Mouse (Mus musculus) MEL (cell line): ENCODE measurements at regions not wholly inside any gene's neighbourhood (a gene's known extent, or its start where the extent isn't known, plus 50 kb on each side); places are given as distances from the start of the nearest gene placed in this dataset.

ENCODE experiments used
- DNase-seq: peaks from one replicate; pipeline ENCODE4 v3.0.0; 2011; ENCODE audit warnings: low read depth, low spot score
- H3K27ac ChIP-seq: 2 replicates; pipeline ENCODE4 v1.5.1; 2012; ENCODE audit warnings: low read depth, mild to moderate bottlenecking, control low read depth, low read length, moderate library complexity; ENCODE audit not compliant: control insufficient read depth
- H3K27me3 ChIP-seq, 2 experiments: fragments of 150-350 bp in 1 of 2; sonication (generic) in 1 of 2; 2 replicates each; pipeline ENCODE4 v1.6.1; 2012; ENCODE audit warnings: low read length in 2 of 2, mild to moderate bottlenecking in 2 of 2, improper control_type of control experiment in 1 of 2, moderate library complexity in 1 of 2; ENCODE audit not compliant: insufficient read depth in 2 of 2, control insufficient read depth in 1 of 2
- H3K36me3 ChIP-seq, 2 experiments: 2 replicates each; pipeline ENCODE4 v1.6.1; 2012 to 2014; ENCODE audit warnings: low read length in 2 of 2, improper control_type of control experiment in 1 of 2, inconsistent platforms in 1 of 2, mild to moderate bottlenecking in 1 of 2; ENCODE audit not compliant: insufficient read depth in 2 of 2, control insufficient read depth in 1 of 2
- H3K4me1 ChIP-seq, 2 experiments: fragments of 150-350 bp in 1 of 2; sonication (generic) in 1 of 2; 2 replicates each; pipeline ENCODE4 v1.6.1; 2012; ENCODE audit warnings: low read length in 2 of 2, improper control_type of control experiment in 1 of 2, mild to moderate bottlenecking in 1 of 2; ENCODE audit not compliant: insufficient read depth in 2 of 2, control insufficient read depth in 1 of 2
- H3K4me3 ChIP-seq, 2 experiments: fragments of 150-350 bp in 1 of 2; sonication (generic) in 1 of 2; 2 replicates each; pipeline ENCODE4 v1.5.1; 2012; ENCODE audit warnings: low read depth in 2 of 2, low read length in 2 of 2, mild to moderate bottlenecking in 2 of 2, moderate library complexity in 2 of 2, control low read depth in 1 of 2, improper control_type of control experiment in 1 of 2; ENCODE audit not compliant: control insufficient read depth in 1 of 2, insufficient read depth in 1 of 2
- H3K79me2 ChIP-seq: 2 replicates; pipeline ENCODE4 v1.6.1; 2012; ENCODE audit warnings: mild to moderate bottlenecking, low read length, moderate library complexity; ENCODE audit not compliant: control insufficient read depth, poor library complexity, insufficient read depth
- H3K9ac ChIP-seq: 2 replicates; pipeline ENCODE4 v1.6.1; 2012; ENCODE audit warnings: low read depth, mild to moderate bottlenecking, control low read depth, low read length, moderate library complexity; ENCODE audit not compliant: control insufficient read depth, poor library complexity, severe bottlenecking
- H3K9me3 ChIP-seq: fragments of 150-350 bp; sonication (generic); replicated peaks from 2 replicates; pipeline ENCODE4 v1.6.1; 2012; ENCODE audit warnings: mild to moderate bottlenecking, low read length, improper control_type of control experiment, moderate library complexity; ENCODE audit not compliant: insufficient read depth
- CHD1 ChIP-seq: IDR thresholded peaks from 2 replicates; pipeline ENCODE4 v1.6.1; 2012; ENCODE audit warnings: low read depth, mild to moderate bottlenecking, inconsistent platforms, low read length, improper control_type of control experiment
- CTCF ChIP-seq, 3 experiments: IDR thresholded peaks in 2 of 3; conservative IDR thresholded peaks in 1 of 3; 2 replicates each; pipeline ENCODE4 v1.5.1; 2011 to 2012; ENCODE audit warnings: low read length in 3 of 3, low read depth in 2 of 3, mild to moderate bottlenecking in 2 of 3, improper control_type of control experiment in 1 of 3, inconsistent platforms in 1 of 3, mixed read lengths in 1 of 3, moderate library complexity in 1 of 3; ENCODE audit not compliant: control insufficient read depth in 1 of 3, insufficient read depth in 1 of 3, poor library complexity in 1 of 3, severe bottlenecking in 1 of 3
- E2F4 ChIP-seq: IDR thresholded peaks from 2 replicates; pipeline ENCODE4 v1.6.1; 2011; ENCODE audit warnings: low read depth, low read length, improper control_type of control experiment, borderline replicate concordance
- EP300 ChIP-seq, 2 experiments: IDR thresholded peaks; 2 replicates each; pipeline ENCODE4 v1.6.1; 2011; ENCODE audit warnings: improper control_type of control experiment in 2 of 2, low read length in 2 of 2, low read depth in 1 of 2, mild to moderate bottlenecking in 1 of 2
- ETS1 ChIP-seq: IDR thresholded peaks from 2 replicates; pipeline ENCODE4 v1.6.1; 2012; ENCODE audit warnings: low read depth, mild to moderate bottlenecking, inconsistent platforms, low read length, improper control_type of control experiment, moderate library complexity
- GABPA ChIP-seq: IDR thresholded peaks from 2 replicates; pipeline ENCODE4 v1.6.1; 2012; ENCODE audit warnings: low read depth, mild to moderate bottlenecking, inconsistent platforms, low read length, improper control_type of control experiment, moderate library complexity
- GATA1 ChIP-seq: IDR thresholded peaks from 2 replicates; pipeline ENCODE4 v1.6.1; 2011; ENCODE audit warnings: low read depth, low read length, improper control_type of control experiment
- JUND ChIP-seq: IDR thresholded peaks from 2 replicates; pipeline ENCODE4 v1.6.1; 2011; ENCODE audit warnings: low read depth, mild to moderate bottlenecking, improper control_type of control experiment, low read length
- KAT2A ChIP-seq: conservative IDR thresholded peaks from 2 replicates; pipeline ENCODE4 v1.6.1; 2012; ENCODE audit warnings: low read depth, low read length, improper control_type of control experiment, inconsistent platforms
- MEF2A ChIP-seq: IDR thresholded peaks from 2 replicates; pipeline ENCODE4 v1.6.1; 2014; ENCODE audit warnings: low read depth, mild to moderate bottlenecking, inconsistent platforms, low read length, improper control_type of control experiment; ENCODE audit not compliant: poor library complexity, insufficient replicate concordance, severe bottlenecking; ENCODE audit errors: extremely low read depth
- MXI1 ChIP-seq: IDR thresholded peaks from 2 replicates; pipeline ENCODE4 v1.6.1; 2011; ENCODE audit warnings: mild to moderate bottlenecking, low read depth, low read length, improper control_type of control experiment
- MYB ChIP-seq: IDR thresholded peaks from 2 replicates; pipeline ENCODE4 v1.6.1; 2011; ENCODE audit warnings: mild to moderate bottlenecking, low read depth, low read length, improper control_type of control experiment
- MYC ChIP-seq: IDR thresholded peaks from 2 replicates; pipeline ENCODE4 v1.6.1; 2011; ENCODE audit warnings: low read depth, mild to moderate bottlenecking, low read length, improper control_type of control experiment, moderate library complexity
- NELFE ChIP-seq: IDR thresholded peaks from 2 replicates; pipeline ENCODE4 v1.6.1; 2011; ENCODE audit warnings: low read depth, low read length, improper control_type of control experiment
- NRF1 ChIP-seq: IDR thresholded peaks from 2 replicates; pipeline ENCODE4 v1.6.1; 2014; ENCODE audit warnings: low read depth, mild to moderate bottlenecking, inconsistent platforms, low read length, improper control_type of control experiment, moderate library complexity; ENCODE audit not compliant: poor library complexity, insufficient read depth, severe bottlenecking
- POLR2A ChIP-seq, 2 experiments: IDR thresholded peaks; 2 replicates each; pipeline ENCODE4 v1.6.1; 2011 to 2012; ENCODE audit warnings: low read length in 2 of 2, mild to moderate bottlenecking in 2 of 2, control low read depth in 1 of 2, improper control_type of control experiment in 1 of 2, low read depth in 1 of 2, moderate library complexity in 1 of 2; ENCODE audit not compliant: control insufficient read depth in 1 of 2, insufficient read depth in 1 of 2, poor library complexity in 1 of 2
- POLR2AphosphoS2 ChIP-seq: IDR thresholded peaks from 2 replicates; pipeline ENCODE4 v1.6.1; 2011; ENCODE audit warnings: low read length, improper control_type of control experiment
- POLR2AphosphoS5 ChIP-seq: IDR thresholded peaks from 2 replicates; pipeline ENCODE4 v1.6.1; 2012; ENCODE audit warnings: low read depth, borderline replicate concordance, mild to moderate bottlenecking, inconsistent platforms, low read length, moderate library complexity, mixed read lengths
- RAD21 ChIP-seq: IDR thresholded peaks from 2 replicates; pipeline ENCODE4 v1.6.1; 2011; ENCODE audit warnings: mild to moderate bottlenecking, low read depth, low read length, improper control_type of control experiment
- RCOR1 ChIP-seq: IDR thresholded peaks from 2 replicates; pipeline ENCODE4 v1.6.1; 2012; ENCODE audit warnings: low read depth, mild to moderate bottlenecking, inconsistent platforms, low read length, improper control_type of control experiment
- SIN3A ChIP-seq: IDR thresholded peaks from 2 replicates; pipeline ENCODE4 v1.6.1; 2012; ENCODE audit warnings: low read length, improper control_type of control experiment, inconsistent platforms
- SMC3 ChIP-seq: IDR thresholded peaks from 2 replicates; pipeline ENCODE4 v1.6.1; 2011; ENCODE audit warnings: low read depth, low read length, improper control_type of control experiment
- TBP ChIP-seq: IDR thresholded peaks from 2 replicates; pipeline ENCODE4 v1.8.0; 2011; ENCODE audit warnings: low read depth, low read length, improper control_type of control experiment
- TCF12 ChIP-seq: IDR thresholded peaks from 2 replicates; pipeline ENCODE4 v1.6.1; 2014; ENCODE audit warnings: low read depth, mild to moderate bottlenecking, inconsistent platforms, low read length, improper control_type of control experiment, moderate library complexity
- UBTF ChIP-seq: IDR thresholded peaks from 2 replicates; pipeline ENCODE4 v1.6.1; 2012; ENCODE audit warnings: low read depth, mild to moderate bottlenecking, inconsistent platforms, low read length, improper control_type of control experiment, moderate library complexity, borderline replicate concordance; ENCODE audit not compliant: insufficient read depth
- USF1 ChIP-seq: IDR thresholded peaks from 2 replicates; pipeline ENCODE4 v1.6.1; 2014; ENCODE audit warnings: low read depth, mild to moderate bottlenecking, inconsistent platforms, low read length, improper control_type of control experiment, moderate library complexity
- USF2 ChIP-seq, 2 experiments: IDR thresholded peaks; 2 replicates each; pipeline ENCODE4 v1.6.1; 2011 to 2012; ENCODE audit warnings: improper control_type of control experiment in 2 of 2, low read length in 2 of 2, borderline replicate concordance in 1 of 2, inconsistent platforms in 1 of 2, low read depth in 1 of 2, mild to moderate bottlenecking in 1 of 2; ENCODE audit not compliant: insufficient read depth in 1 of 2
- ZC3H11A ChIP-seq: IDR thresholded peaks from 2 replicates; pipeline ENCODE4 v1.6.1; 2012; ENCODE audit warnings: low read depth, mild to moderate bottlenecking, inconsistent platforms, low read length, improper control_type of control experiment
- ZMIZ1 ChIP-seq: IDR thresholded peaks from 2 replicates; pipeline ENCODE4 v1.6.1; 2012; ENCODE audit warnings: low read depth, mild to moderate bottlenecking, inconsistent platforms, low read length, improper control_type of control experiment, moderate library complexity

GRCm38 (mm10) chr5:100240876-100241275 is 81.3 kb upstream of the Tmem150c start:
- Histone ChIP-seq H3K79me2 (no peaks in the 10 kb centered on the region), H3K9me3 (no peaks in the 10 kb centered on the region), H3K4me1 (peaks cover 8 to 15% of the 10 kb centered on the region in 2 experiments), H3K27me3 (no peaks in the 10 kb centered on the region), H3K36me3 (peaks cover 0 to 15% of the 10 kb centered on the region in 2 experiments; a peak in 2 of 4 replicates), H3K9ac (no peak overlapping the region), H3K4me3 (no peak overlapping the region), H3K27ac (no peak overlapping the region)
- no peak for TF ChIP-seq POLR2AphosphoS5
- TF ChIP-seq POLR2AphosphoS2 = no peak
- TF ChIP-seq E2F4 = no peak
- peak; percentile 38 to 55 (median 51) for TF ChIP-seq CTCF (IDR thresholded peaks at IDR 0.05 in 2 of 3, conservative IDR thresholded peaks at IDR 0.05 in 1 of 3; ENCODE audit: control insufficient read depth in 1 of 3, insufficient read depth in 1 of 3, low read depth in 2 of 3, low read length in 3 of 3, poor library complexity in 1 of 3, severe bottlenecking in 1 of 3)
- no peak for TF ChIP-seq TBP
- TF ChIP-seq NELFE = no peak
- no peak for TF ChIP-seq MYB
- TF ChIP-seq SMC3 = peak; percentile 60
- no peak for TF ChIP-seq USF2 (IDR thresholded peaks at IDR 0.05; ENCODE audit: borderline replicate concordance in 1 of 2, insufficient read depth in 1 of 2, low read depth in 1 of 2, low read length in 2 of 2)
- no peak for TF ChIP-seq UBTF
- peak; percentile 38 for TF ChIP-seq RAD21
- DNase-seq = peak; percentile 45

- peaks cover 0 to 16% of the 10 kb centered on the region in 2 experiments; a peak in 2 of 4 replicates for H3K36me3 ChIP-seq
- peak overlapping the region; percentile 77 for H3K27ac ChIP-seq
- H3K4me1 ChIP-seq = peaks cover 8 to 18% of the 10 kb centered on the region in 2 experiments
- no peaks in the 10 kb centered on the region for H3K27me3 ChIP-seq
- H3K79me2 ChIP-seq = no peaks in the 10 kb centered on the region
- no peaks in the 10 kb centered on the region for H3K9me3 ChIP-seq
- peak; percentile 93 for DNase-seq
- H3K4me3 ChIP-seq = peak overlapping the region; percentile 33 to 53
- peak overlapping the region; percentile 38 for H3K9ac ChIP-seq
- TF ChIP-seq POLR2AphosphoS2 (no peak), ZC3H11A (no peak), KAT2A (no peak), MYB (peak; percentile 75; the same call in 1 of the 2 replicates), E2F4 (no peak), EP300 (IDR thresholded peaks at IDR 0.05; ENCODE audit: low read depth in 1 of 2, low read length in 2 of 2) (peak; percentile 90), GATA1 (peak; percentile 92), TCF12 (peak; percentile 94), JUND (peak; percentile 88), MEF2A (no peak), MXI1 (peak; percentile 95), SIN3A (peak; percentile 90), POLR2A (IDR thresholded peaks at IDR 0.05; ENCODE audit: control insufficient read depth in 1 of 2, insufficient read depth in 1 of 2, low read depth in 1 of 2, low read length in 2 of 2, poor library complexity in 1 of 2) (peak in 1 of 2 experiments; percentile 41; a peak in 1 of 4 replicates), TBP (peak; percentile 55), USF1 (no peak), ZMIZ1 (no peak), UBTF (no peak), NRF1 (no peak), CHD1 (no peak), MYC (peak; percentile 94), ETS1 (peak; percentile 100), CTCF (IDR thresholded peaks at IDR 0.05 in 2 of 3, conservative IDR thresholded peaks at IDR 0.05 in 1 of 3; ENCODE audit: control insufficient read depth in 1 of 3, insufficient read depth in 1 of 3, low read depth in 2 of 3, low read length in 3 of 3, poor library complexity in 1 of 3, severe bottlenecking in 1 of 3) (no peak), RCOR1 (peak; percentile 74; the same call in 1 of the 2 replicates), POLR2AphosphoS5 (no peak), GABPA (no peak), USF2 (IDR thresholded peaks at IDR 0.05; ENCODE audit: borderline replicate concordance in 1 of 2, insufficient read depth in 1 of 2, low read depth in 1 of 2, low read length in 2 of 2) (no peak), SMC3 (no peak)
Measured at GRCm38 (mm10) chr5:100239632-100240031, 80.0 kb upstream of the Tmem150c start.
